Mouse (Mus musculus) urinary bladder, postnatal 25 days (tissue): ENCODE data around the gene Gm3127.
A peak's percentile ranks its signal among the peaks of the same experiment; 100 is the strongest.
"Not testable (repeated sequence)": the region's sequence is repeated elsewhere in the genome, so short reads cannot be mapped to it uniquely, and the experiment has no call there.

Source experiments
- DNase-seq: peaks from one replicate; pipeline ENCODE4 v3.0.0; 2022; ENCODE audit warnings: low spot score

Gm3127 gene

GRCm38 (mm10) chr14:4164730-4165129 is at the start of gene Gm3127:
TSS of gene Gm3127 (plus strand) at chr14:4165030.
- not testable (repeated sequence) for DNase-seq

DNA sequence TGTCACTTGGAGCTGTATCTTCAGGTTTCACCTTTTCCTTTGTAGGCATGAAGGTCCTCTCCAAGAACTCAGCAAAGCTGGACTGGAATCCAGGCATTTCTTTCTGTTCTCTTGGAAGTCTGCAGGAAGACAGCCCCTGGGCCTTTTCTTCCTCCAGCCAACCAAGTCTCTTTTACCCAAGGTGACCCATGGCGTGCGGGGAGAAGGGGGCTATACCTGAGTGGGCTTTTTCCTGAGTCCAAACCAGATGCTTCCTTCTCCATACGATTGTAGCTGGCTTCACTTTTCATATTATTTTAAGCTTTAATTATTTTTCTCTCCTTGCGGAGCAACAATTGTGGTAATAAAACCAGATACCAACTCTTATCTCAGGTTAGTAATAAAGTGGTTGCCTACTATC is 23.2 kb upstream of the Gm3127 start:
- not testable (repeated sequence) for DNase-seq

GRCm38 (mm10) chr14:4182030-4182429 is 17.2 kb downstream of the Gm3127 start:
- DNase-seq: not testable (repeated sequence)

- peak; percentile 11 for DNase-seq
These were observed 17.8 kb downstream of the Gm3127 start, which contains the start of gene Gm2974 for GRCm38 (mm10) chr14:4182491-4183210. TSS of gene Gm2974 (plus strand) at chr14:4182576.

DNA sequence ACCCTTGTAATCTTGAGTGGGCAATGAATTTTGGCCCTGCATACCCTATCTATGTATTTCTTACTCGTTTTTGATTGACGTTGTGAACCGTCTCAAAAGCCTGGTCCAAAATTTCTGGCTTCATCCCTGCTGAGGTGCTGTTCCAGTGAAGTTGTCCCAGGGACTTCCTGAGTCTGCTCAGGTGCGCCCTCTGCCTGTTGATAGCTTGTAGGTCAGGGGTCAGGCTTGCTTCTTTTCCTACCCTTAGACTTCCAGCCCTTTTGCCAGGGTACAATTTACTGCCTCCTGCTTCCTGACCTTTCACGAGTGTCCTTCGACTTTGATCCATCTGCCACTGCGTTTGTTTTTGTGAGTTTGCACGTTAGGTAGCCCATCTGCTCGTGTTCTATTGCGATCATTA is 18.5 kb downstream of the Gm3127 start:
- not testable (repeated sequence) for DNase-seq
